Mouse (Mus musculus): ENCODE results near the gene C1qtnf5. TPM values are rescaled to one million over a fixed set of nuclear protein-coding genes. Genes with fewer than 3 reads are reported as not detected.

Gene C1qtnf5
- total RNA-seq, 2 experiments from 2014 or later, result 15.2 to 19.5 TPM

DNA sequence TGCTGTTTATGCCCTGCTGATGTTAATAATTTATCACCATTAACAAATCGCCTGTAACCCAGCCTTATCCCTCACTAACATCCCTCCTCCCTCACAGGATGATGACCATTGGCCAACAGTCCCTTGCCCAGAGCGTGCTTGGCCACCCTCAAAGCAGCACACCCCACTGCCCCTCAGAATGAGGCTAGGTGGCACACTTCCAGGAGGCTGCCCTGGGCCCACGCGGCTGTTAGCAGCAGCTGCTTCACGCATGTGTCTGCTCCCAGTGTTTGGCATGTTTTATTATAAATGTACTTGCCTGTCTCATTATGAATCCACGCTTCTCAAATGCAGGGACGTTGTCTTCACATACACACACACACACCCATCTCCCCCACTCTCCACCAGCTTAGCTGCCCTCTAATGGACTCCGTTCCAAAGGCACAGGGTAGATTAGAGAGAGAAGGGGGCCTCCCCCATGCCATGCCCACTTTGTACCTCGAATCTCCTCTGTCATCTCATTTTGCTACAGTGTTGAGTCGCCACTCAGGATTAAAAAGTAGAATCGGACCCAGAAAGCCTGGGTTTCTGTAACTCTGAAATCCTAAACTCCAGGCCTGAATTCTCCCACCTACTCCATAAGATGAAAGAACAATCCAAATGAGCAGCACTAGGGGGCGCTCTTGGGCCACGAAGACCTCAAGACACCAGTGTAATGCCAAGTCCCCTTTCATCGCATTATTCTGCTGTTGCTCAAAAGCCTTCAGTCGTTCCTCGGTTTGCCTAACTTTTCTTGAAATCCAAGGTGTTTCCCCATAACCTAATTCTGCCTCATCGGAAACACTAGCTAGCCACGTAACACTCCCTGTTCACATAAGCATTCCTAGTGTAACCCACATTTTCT, 18.7 kb downstream of the C1qtnf5 start:
- DNase-seq, result peak; percentile 85 to 91
- intact Hi-C loops (cut with DNase I), result loop anchor here (1.0 to 5.0 kb wide), 3 partner anchors 57 to 267 kb away; no protein-coding TSS in a partner anchor

DNA sequence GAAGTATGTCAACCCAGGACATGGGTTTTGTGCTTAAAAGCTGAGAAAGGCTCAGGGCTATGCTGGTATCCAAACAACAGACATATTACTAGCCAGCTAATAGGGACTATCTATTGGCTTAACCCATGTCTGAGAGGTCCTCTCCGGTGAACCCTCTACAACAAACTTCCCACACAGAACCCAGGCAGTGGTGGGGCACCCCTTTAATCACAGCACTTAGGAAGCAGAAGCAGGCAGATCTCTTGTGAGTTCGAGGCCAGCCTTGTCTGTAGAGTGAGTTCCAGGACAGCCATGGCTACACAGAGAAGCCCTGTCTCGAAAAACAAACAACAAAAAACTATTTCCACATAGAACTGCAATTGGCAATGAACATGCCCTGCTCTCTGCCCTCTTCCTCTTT, 19.7 kb downstream of the C1qtnf5 start:
- no peak for DNase-seq
- intact Hi-C loops (cut with DNase I), result loop anchor here (1.0 to 5.0 kb wide), 3 partner anchors 56 to 266 kb away; no protein-coding TSS in a partner anchor

DNA sequence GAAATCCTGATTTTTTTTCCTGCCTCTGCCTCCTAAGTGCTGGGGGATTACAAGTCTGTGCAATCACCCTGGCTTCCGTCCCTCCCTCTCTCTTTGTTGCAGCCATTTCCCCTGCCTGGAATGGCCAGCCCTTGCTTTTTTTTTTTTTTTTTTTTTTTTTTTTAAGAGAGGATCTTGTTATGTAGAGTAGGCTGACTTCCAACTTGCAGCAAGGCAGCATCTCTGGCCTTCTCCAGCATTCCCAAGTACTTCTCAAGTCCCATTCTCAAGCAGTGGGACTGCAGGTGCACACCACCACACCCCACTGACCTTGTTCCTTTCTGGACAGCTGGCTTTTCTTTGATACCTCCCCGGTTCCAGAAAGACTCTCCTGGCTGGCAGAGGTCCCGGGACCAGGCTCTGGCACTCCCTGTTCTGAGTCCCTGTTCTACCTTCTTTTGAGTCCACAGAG, 20.3 kb downstream of the C1qtnf5 start:
- intact Hi-C loops (cut with DNase I), result loop anchor here (5.0 kb wide), 2 partner anchors 55 to 265 kb away; no protein-coding TSS in a partner anchor

GRCm38 (mm10) chr9:44129633-44130032, 22.6 kb downstream of the C1qtnf5 start:
- peak in 1 of 2 experiments; percentile 53 for DNase-seq
- intact Hi-C loops (cut with DNase I), result loop anchor here (5.0 kb wide), 3 partner anchors 53 to 263 kb away; partner anchors contain the start of gene Hmbs

More for the DNA sequence above, 20.3 kb downstream of the C1qtnf5 start:
- DNase-seq, result no peak

- intact Hi-C loops (cut with DNase I), result loop anchor here (5.0 kb wide), 1 partner anchor 212 kb away; the partner anchor contains the start of gene Hmbs
- peak; percentile 79 to 81 for DNase-seq
Observed at GRCm38 (mm10) chr9:44130034-44130433, 23.0 kb downstream of the C1qtnf5 start.

GRCm38 (mm10) chr9:44130581-44131275, 23.7 kb downstream of the C1qtnf5 start:
- peak; percentile 65 to 71 for DNase-seq
- intact Hi-C loops (cut with DNase I), result loop anchor here (5.0 kb wide), 1 partner anchor 212 kb away; the partner anchor contains the start of gene Hmbs

DNA sequence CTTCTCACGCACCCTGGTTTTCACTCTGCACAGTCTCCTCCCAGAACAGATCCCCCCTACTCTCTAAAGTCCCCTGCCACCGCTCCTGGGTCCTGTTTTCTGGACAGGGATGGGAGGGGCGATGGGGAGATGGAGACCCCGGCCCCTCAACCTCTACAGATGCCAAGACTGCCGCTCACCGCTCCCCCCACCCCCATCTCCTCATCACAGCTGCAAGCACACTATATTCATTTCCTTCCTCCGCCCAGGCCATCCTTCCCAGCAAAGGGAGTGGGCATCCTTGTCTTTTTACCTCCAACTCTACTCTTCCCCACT, 24.2 kb downstream of the C1qtnf5 start:
- intact Hi-C loops (cut with DNase I), result loop anchor here (5.0 kb wide), 1 partner anchor 211 kb away; the partner anchor contains the start of gene Hmbs
- no peak for DNase-seq

DNA sequence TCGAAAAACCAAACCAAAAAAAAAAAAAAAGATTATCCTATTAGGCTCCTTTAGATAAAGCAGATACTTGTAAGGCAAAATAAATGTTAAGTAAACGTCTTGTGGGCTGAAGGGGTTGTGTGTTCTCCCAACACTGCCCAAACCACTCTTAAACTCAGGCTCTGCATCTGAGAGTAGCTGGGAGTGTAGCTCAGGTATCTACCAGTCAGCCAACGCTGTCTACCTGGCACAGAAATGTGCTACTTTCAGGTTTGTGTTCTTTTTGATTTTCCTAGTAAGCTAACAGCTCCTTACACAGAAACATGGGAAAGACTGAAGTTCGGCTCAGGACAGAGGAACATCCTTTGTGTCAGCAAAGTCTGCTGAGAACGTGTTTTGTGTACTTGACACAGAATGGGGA, 25.2 kb downstream of the C1qtnf5 start:
- intact Hi-C loops (cut with DNase I), result loop anchor here (5.0 kb wide), 1 partner anchor 210 kb away; the partner anchor contains the start of gene Hmbs
- no peak for DNase-seq

- intact Hi-C loops (cut with DNase I), result loop anchor here (5.0 kb wide), 1 partner anchor 209 kb away; the partner anchor contains the start of gene Hmbs
- DNase-seq, result no peak
Observed at GRCm38 (mm10) chr9:44133287-44133686, 26.2 kb downstream of the C1qtnf5 start.

DNA sequence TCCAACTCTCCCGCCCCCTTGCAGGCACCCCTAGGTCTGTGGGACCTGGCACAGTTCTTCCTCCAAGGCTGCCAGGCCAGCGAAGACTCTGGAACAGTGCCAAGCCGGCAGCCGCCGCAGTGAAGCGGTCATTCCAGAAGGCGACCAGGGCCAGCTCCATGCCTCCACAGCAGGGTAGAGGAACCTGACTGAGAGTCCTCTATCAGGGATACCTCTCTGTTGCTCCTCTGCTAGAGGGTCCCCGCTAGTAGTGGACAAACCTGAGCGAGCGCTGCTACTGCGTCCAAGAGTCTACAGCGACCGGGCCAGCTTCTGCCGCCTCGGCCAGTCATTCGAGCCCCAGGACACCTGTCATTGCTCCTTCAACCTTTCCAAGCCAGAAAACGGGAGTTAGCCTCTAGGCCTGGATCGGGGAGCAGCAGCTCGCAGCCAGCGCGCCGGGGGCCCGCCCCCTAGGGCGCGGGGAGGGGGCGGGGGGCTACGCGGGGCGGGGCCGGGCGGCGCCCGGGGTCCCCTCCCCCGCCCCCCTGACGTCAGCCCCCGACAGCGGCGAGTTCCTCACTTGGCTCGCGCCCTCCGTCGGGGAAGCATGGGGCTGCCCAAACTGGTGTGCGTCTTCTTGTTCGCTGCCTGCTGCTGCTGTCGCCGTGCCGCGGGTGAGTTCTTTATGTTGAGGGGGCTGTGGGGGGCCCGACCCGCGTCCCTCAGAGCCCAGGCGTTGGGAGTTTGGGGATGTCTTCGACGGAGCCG, 27.2 kb downstream of the C1qtnf5 start, which contains the start of gene Mcam:
TSS of gene Mcam (plus strand) at position 369 of the 750 bp plus-strand sequence.
- DNase-seq, result peak; percentile 69 to 78
- intact Hi-C loops (cut with DNase I), result loop anchor here (5.0 kb wide), 1 partner anchor 208 kb away; the partner anchor contains the start of gene Hmbs

GRCm38 (mm10) chr9:44134851-44135730, 28.0 kb downstream of the C1qtnf5 start:
- intact Hi-C loops (cut with DNase I), result loop anchor here (5.0 kb wide), 1 partner anchor 207 kb away; the partner anchor contains the start of gene Hmbs
- peak; percentile 70 to 73 for DNase-seq

DNA sequence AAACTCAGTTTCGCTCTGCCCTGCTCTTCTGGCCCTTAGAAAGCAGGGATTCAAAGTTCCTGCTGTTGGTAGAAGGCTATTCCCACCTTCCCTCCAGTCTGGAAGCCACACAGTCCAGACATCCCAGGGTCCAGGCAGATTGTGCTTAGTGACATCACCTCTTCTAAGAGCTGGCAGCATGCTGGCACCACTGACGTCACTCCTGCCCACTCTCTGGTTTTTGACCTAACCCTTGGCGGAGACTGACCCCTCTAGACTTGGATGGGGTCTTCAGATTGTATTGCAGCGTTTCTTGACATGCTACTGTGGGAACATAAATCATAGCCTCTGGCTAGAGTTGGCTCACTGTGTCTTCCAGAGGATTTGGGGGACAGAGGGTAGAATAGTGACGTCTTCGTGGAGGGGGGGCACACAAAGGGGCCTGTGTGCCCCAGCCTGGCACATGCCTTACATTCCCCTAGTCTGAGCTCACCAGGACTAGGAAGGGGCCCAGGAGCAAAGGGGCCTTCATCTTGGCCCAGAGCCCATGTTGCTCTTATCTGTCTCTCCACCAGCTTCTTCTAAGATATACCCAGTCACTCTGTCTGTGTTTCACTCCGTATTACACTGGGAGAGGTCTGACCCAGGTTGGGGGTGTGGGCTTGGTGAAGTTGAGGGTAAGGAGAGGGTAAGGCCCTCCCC, 28.8 kb downstream of the C1qtnf5 start:
- intact Hi-C loops (cut with DNase I), result no loop called here
- no peak for DNase-seq

GRCm38 (mm10) chr9:44137846-44138245, 30.8 kb downstream of the C1qtnf5 start:
- no peak for DNase-seq
- intact Hi-C loops (cut with DNase I), result no loop called here

DNA sequence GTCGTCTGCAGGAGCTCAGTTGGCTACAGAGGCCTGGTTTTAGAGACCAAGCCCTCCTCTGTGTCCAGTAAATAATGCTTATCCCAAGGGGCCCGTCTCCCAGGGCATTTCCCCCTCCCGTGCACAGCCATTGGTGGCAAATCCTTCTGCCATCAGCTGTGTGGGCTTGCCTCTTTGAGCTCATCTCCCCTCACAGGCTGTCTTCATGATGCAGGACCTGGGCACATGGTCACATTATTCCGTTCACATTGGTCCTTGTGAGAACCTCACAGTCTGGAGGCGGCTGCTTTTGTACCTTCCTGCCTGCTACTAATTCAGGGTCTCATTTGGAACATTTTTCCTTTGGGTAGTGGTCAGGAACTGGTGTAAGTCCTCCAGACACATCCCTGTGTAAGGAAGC, 34.9 kb downstream of the C1qtnf5 start:
- intact Hi-C loops (cut with DNase I), result no loop called here
- no peak for DNase-seq

- intact Hi-C loops (cut with DNase I), result no loop called here
- DNase-seq, result no peak
Observed at GRCm38 (mm10) chr9:44143421-44143820, 36.4 kb downstream of the C1qtnf5 start.

GRCm38 (mm10) chr9:44144023-44144717, 37.1 kb downstream of the C1qtnf5 start:
- intact Hi-C loops (cut with DNase I), result no loop called here
- no peak for DNase-seq

- intact Hi-C loops (cut with DNase I), result no loop called here
- DNase-seq, result no peak
Observed at GRCm38 (mm10) chr9:44144718-44145060, 37.6 kb downstream of the C1qtnf5 start.

DNA sequence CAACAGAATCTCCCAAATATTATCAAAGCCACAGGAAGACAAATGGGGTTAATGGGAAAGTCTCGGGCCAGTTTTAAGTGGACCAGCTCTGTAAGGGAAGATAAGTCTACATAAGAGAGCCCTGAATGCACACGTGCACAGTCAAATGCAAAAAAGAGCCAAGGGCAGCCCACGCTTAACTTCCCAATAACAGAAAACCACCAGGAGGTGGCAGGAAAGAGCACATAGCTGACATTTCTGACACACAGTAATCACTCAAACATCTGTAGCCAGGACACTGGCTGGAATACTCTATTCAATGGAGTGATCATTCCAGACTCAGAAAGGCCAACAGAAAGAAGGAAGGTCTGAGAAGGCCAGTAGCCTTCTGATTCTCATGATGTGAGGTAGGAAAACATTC, 40.2 kb downstream of the C1qtnf5 start:
- peak in 1 of 2 experiments; percentile 57 for DNase-seq
- intact Hi-C loops (cut with DNase I), result no loop called here

Measured in heart, postnatal 14 days (tissue).